ENCODE assay signal across 24 mouse cellular contexts in genomic region chr2:25022678-25023077, GRCm38 (mm10). TPM values are rescaled to one million over a fixed set of nuclear protein-coding genes. Genes with fewer than 3 reads are reported as not detected.
DNase-seq lines count a peak whose midpoint lies in the region; ATAC-seq and TF ChIP-seq lines count a peak whose summit lies in the region.
"Had no signal": no experiment of that assay in that cellular context is flagged by ENCODE, and none has a peak within 500 bp of the region (broad histone marks: within the 10 kb centered on the region; RNA-seq: fewer than 3 reads in every experiment).

No protein-coding gene starts in this region.

- TF ChIP-seq EP300 in lung, postnatal 0 days (IDR thresholded peaks at IDR 0.05) = no peak
- TF ChIP-seq EP300 in MEL (IDR thresholded peaks at IDR 0.05; ENCODE audit: low read depth in 1 of 2, low read length in 2 of 2) = no peak

- no peak overlapping the region for H3K4me2 ChIP-seq in lung, postnatal 0 days (replicated peaks; ENCODE audit: low read depth, low read length)
- H3K4me2 ChIP-seq: hindbrain, embryonic 14.5 days; liver, embryonic 15.5 days; neural tube, embryonic 13.5 days had no signal

- no peak overlapping the region for H3K27ac ChIP-seq in kidney, adult 2 months (ENCODE audit: insufficient read depth, low read depth, low read length)
- H3K27ac ChIP-seq in lung, postnatal 0 days (ENCODE audit: low read length) = no peak overlapping the region
- H3K27ac ChIP-seq in MEL (ENCODE audit: control insufficient read depth, low read depth, low read length) = no peak overlapping the region
- H3K27ac ChIP-seq: heart, embryonic 10.5 days; hindbrain, embryonic 14.5 days; liver, embryonic 15.5 days; midbrain, embryonic 10.5 days; neural tube, embryonic 13.5 days had no signal

- no peak for DNase-seq in kidney, adult 2 months
- DNase-seq in kidney, postnatal 25 days = no peak
- no peak for DNase-seq in lung, postnatal 0 days (ENCODE audit: low spot score)
- DNase-seq in lung, postnatal 25 days (ENCODE audit: low spot score) = no peak
- peak; percentile 56 for DNase-seq in MEL (ENCODE audit: low read depth, low spot score)
- peak; percentile 12 for DNase-seq in splenic B cell, adult 2 months (ENCODE audit: low read depth, low spot score)
- DNase-seq in adrenal gland, adult 2 months = no peak
- DNase-seq in ovary, postnatal 10 days (ENCODE audit: low spot score) = no peak
- DNase-seq: adrenal gland, postnatal 36 days; cerebellum, adult 9-10 months; gastrocnemius, postnatal 25 days; heart, postnatal 10 days; kidney, adult 18-20 months; kidney, postnatal 4 days; lung, postnatal 36 days had no signal

- no peaks in the 10 kb centered on the region for H3K9me3 ChIP-seq in lung, postnatal 0 days (ENCODE audit: low read length)
- H3K9me3 ChIP-seq in MEL (replicated peaks; ENCODE audit: insufficient read depth, low read length) = no peaks in the 10 kb centered on the region
- H3K9me3 ChIP-seq: heart, embryonic 10.5 days; liver, embryonic 15.5 days; midbrain, embryonic 10.5 days; neural tube, embryonic 13.5 days had no signal

- TF ChIP-seq RAD21 in MEL (IDR thresholded peaks at IDR 0.05; ENCODE audit: low read depth, low read length) = peak; percentile 50

- H3K27me3 ChIP-seq in kidney, adult 2 months (replicated peaks; ENCODE audit: control insufficient read depth, insufficient read depth, low read length) = no peaks in the 10 kb centered on the region
- H3K27me3 ChIP-seq in lung, postnatal 0 days (replicated peaks; ENCODE audit: insufficient read depth, low read length) = no peaks in the 10 kb centered on the region
- H3K27me3 ChIP-seq in MEL (ENCODE audit: control insufficient read depth in 1 of 2, insufficient read depth in 2 of 2, low read length in 2 of 2) = no peaks in the 10 kb centered on the region
- no peaks in the 10 kb centered on the region for H3K27me3 ChIP-seq in splenic B cell, adult 2 months (ENCODE audit: control insufficient read depth, insufficient read depth, low read length, poor library complexity, severe bottlenecking)
- H3K27me3 ChIP-seq: liver, embryonic 15.5 days; neural tube, embryonic 13.5 days had no signal

- no peaks in the 10 kb centered on the region for H3K79me2 ChIP-seq in MEL (ENCODE audit: control insufficient read depth, insufficient read depth, low read length, poor library complexity)

- no peaks in the 10 kb centered on the region for H3K36me3 ChIP-seq in kidney, adult 2 months (ENCODE audit: control insufficient read depth, insufficient read depth, low read length)
- H3K36me3 ChIP-seq in lung, postnatal 0 days (ENCODE audit: insufficient read depth, low read length) = peaks cover 4% of the 10 kb centered on the region; the same call in 1 of the 2 replicates
- H3K36me3 ChIP-seq in MEL (ENCODE audit: control insufficient read depth in 1 of 2, insufficient read depth in 2 of 2, low read length in 2 of 2) = no peaks in the 10 kb centered on the region
- H3K36me3 ChIP-seq in splenic B cell, adult 2 months (ENCODE audit: control insufficient read depth, insufficient read depth, low read length, poor library complexity, severe bottlenecking) = peaks cover 8% of the 10 kb centered on the region
- H3K36me3 ChIP-seq: midbrain, embryonic 10.5 days; neural tube, embryonic 13.5 days had no signal

- WGBS in kidney, adult 2 months = 94% methylated on average over 1 of the region's 1 CpGs
- WGBS in lung, postnatal 0 days = 85% methylated on average over 1 of the region's 1 CpGs

- 0 out of 2 replicates have a peak, but pooled peaks have one; percentile 14 for TF ChIP-seq CTCF in kidney, adult 2 months (conservative IDR thresholded peaks at IDR 0.05; ENCODE audit: insufficient read depth, insufficient read length, low read depth, low read length)
- 0 out of 2 replicates have a peak, but pooled peaks have one; percentile 23 for TF ChIP-seq CTCF in lung, postnatal 0 days (IDR thresholded peaks at IDR 0.05)
- peak; percentile 28 to 65 (median 36) for TF ChIP-seq CTCF in MEL (IDR thresholded peaks at IDR 0.05 in 2 of 3, conservative IDR thresholded peaks at IDR 0.05 in 1 of 3; ENCODE audit: control insufficient read depth in 1 of 3, insufficient read depth in 1 of 3, low read depth in 2 of 3, low read length in 3 of 3, poor library complexity in 1 of 3, severe bottlenecking in 1 of 3)

- TF ChIP-seq POLR2A in kidney, adult 2 months (IDR thresholded peaks at IDR 0.05; ENCODE audit: low read depth, low read length) = no peak
- no peak for TF ChIP-seq POLR2A in MEL (IDR thresholded peaks at IDR 0.05; ENCODE audit: control insufficient read depth in 1 of 2, insufficient read depth in 1 of 2, low read depth in 1 of 2, low read length in 2 of 2, poor library complexity in 1 of 2)

- no peak overlapping the region for H3K9ac ChIP-seq in lung, postnatal 0 days (replicated peaks; ENCODE audit: low read depth)
- no peak overlapping the region for H3K9ac ChIP-seq in MEL (ENCODE audit: control insufficient read depth, low read depth, low read length, poor library complexity, severe bottlenecking)
- H3K9ac ChIP-seq: hindbrain, embryonic 14.5 days; liver, embryonic 15.5 days; neural tube, embryonic 13.5 days had no signal

- no peak overlapping the region for H3K4me3 ChIP-seq in kidney, adult 2 months (ENCODE audit: insufficient read depth, low read depth, low read length)
- no peak overlapping the region for H3K4me3 ChIP-seq in lung, postnatal 0 days (ENCODE audit: low read depth, low read length)
- H3K4me3 ChIP-seq in MEL (ENCODE audit: control insufficient read depth in 1 of 2, insufficient read depth in 1 of 2, low read depth in 2 of 2, low read length in 2 of 2) = no peak overlapping the region
- H3K4me3 ChIP-seq: heart, embryonic 10.5 days; liver, embryonic 15.5 days; midbrain, embryonic 10.5 days; neural tube, embryonic 13.5 days had no signal

- ATAC-seq in lung, postnatal 0 days = no peak

- H3K4me1 ChIP-seq in kidney, adult 2 months (ENCODE audit: control insufficient read depth, insufficient read depth, low read length) = no peaks in the 10 kb centered on the region
- H3K4me1 ChIP-seq in lung, postnatal 0 days (ENCODE audit: insufficient read depth, low read depth, low read length) = no peaks in the 10 kb centered on the region
- no peaks in the 10 kb centered on the region for H3K4me1 ChIP-seq in MEL (ENCODE audit: control insufficient read depth in 1 of 2, insufficient read depth in 2 of 2, low read length in 2 of 2)
- H3K4me1 ChIP-seq: heart, embryonic 10.5 days; midbrain, embryonic 10.5 days; neural tube, embryonic 13.5 days had no signal

TF ChIP-seq in MEL, 35 proteins besides CTCF, POLR2A, EP300 and RAD21:
- no peak for TF ChIP-seq UBTF (IDR thresholded peaks at IDR 0.05; ENCODE audit: borderline replicate concordance, insufficient read depth, low read depth, low read length)
- TF ChIP-seq ZC3H11A (IDR thresholded peaks at IDR 0.05; ENCODE audit: low read depth, low read length) = peak; percentile 37
- peak; percentile 67 for TF ChIP-seq SMC3 (IDR thresholded peaks at IDR 0.05; ENCODE audit: low read depth, low read length)
- TF ChIP-seq MYC (IDR thresholded peaks at IDR 0.05; ENCODE audit: low read depth, low read length) = peak; percentile 81
- TF ChIP-seq SIN3A (IDR thresholded peaks at IDR 0.05; ENCODE audit: low read length) = 0 out of 2 replicates have a peak, but pooled peaks have one; percentile 23
- peak; percentile 72 for TF ChIP-seq ZNF384 (IDR thresholded peaks at IDR 0.05; ENCODE audit: low read depth, low read length)

RNA-seq across cellular contexts. Expression of gene Nsmf, which starts 31.5 kb away (rescaled TPM):
- polyA plus RNA-seq in kidney, adult 2 months (2012; rRNA removed) = 77.8 and 110 TPM in 2 replicates
- 49.3 and 50.2 TPM in 2 replicates for polyA plus RNA-seq in lung, postnatal 0 days (2015; fragmentation: Nextera tagmentation; extraction: Ambion mirVana)
- 10.9 and 13.3 TPM in 2 replicates for total RNA-seq in MEL (2012; rRNA removed)
- 10 to 100 TPM in 1 of 2 experiments, not detected in 1; 25.8 TPM for polyA plus RNA-seq in MEL (2012; ENCODE audit: insufficient read depth in 1 of 2, insufficient read length in 2 of 2, low read depth in 1 of 2, low replicate concordance in 2 of 2, missing spikeins in 1 of 2)
- total RNA-seq in adrenal gland, adult 2 months (2021) = 10 to 100 TPM; 32.8 to 52.9 TPM
- polyA plus RNA-seq in adrenal gland, adult 2 months (2012; rRNA removed) = 99.9 and 113 TPM in 2 replicates

RNA-seq across cellular contexts. Expression of gene Pnpla7, which starts 46.8 kb away (rescaled TPM):
- polyA plus RNA-seq in kidney, adult 2 months (2012; rRNA removed) = 22.4 and 24.1 TPM in 2 replicates
- 8.4 and 8.6 TPM in 2 replicates for polyA plus RNA-seq in lung, postnatal 0 days (2015; fragmentation: Nextera tagmentation; extraction: Ambion mirVana)
- 7.1 and 8.8 TPM in 2 replicates for total RNA-seq in MEL (2012; rRNA removed)
- polyA plus RNA-seq in MEL (2012; ENCODE audit: insufficient read depth in 1 of 2, insufficient read length in 2 of 2, low read depth in 1 of 2, low replicate concordance in 2 of 2, missing spikeins in 1 of 2) = 10 to 100 TPM in 1 of 2 experiments, not detected in 1; 11.3 TPM
- 10 to 100 TPM; 44.5 to 53.1 TPM for total RNA-seq in adrenal gland, adult 2 months (2021)
- polyA plus RNA-seq in adrenal gland, adult 2 months (2012; rRNA removed) = 25.4 and 27.2 TPM in 2 replicates

RNA-seq across cellular contexts. Expression of gene Mrpl41, which starts 47.8 kb away (rescaled TPM):
- 55.8 and 66.0 TPM in 2 replicates for polyA plus RNA-seq in kidney, adult 2 months (2012; rRNA removed)
- polyA plus RNA-seq in lung, postnatal 0 days (2015; fragmentation: Nextera tagmentation; extraction: Ambion mirVana) = 90.0 and 98.4 TPM in 2 replicates
- total RNA-seq in MEL (2012; rRNA removed) = 84.8 and 102 TPM in 2 replicates
- 100 to 1,000 TPM in 1 of 2 experiments, not detected in 1; 103 TPM for polyA plus RNA-seq in MEL (2012; ENCODE audit: insufficient read depth in 1 of 2, insufficient read length in 2 of 2, low read depth in 1 of 2, low replicate concordance in 2 of 2, missing spikeins in 1 of 2)
- 100 to 1,000 TPM; 108 to 118 TPM for total RNA-seq in adrenal gland, adult 2 months (2021)
- 34.9 and 39.4 TPM in 2 replicates for polyA plus RNA-seq in adrenal gland, adult 2 months (2012; rRNA removed)

RNA-seq across cellular contexts. Expression of gene Entpd8, which starts 57.4 kb away (rescaled TPM):
- polyA plus RNA-seq in kidney, adult 2 months (2012; rRNA removed) = 23.7 and 29.2 TPM in 2 replicates
- 3.0 and 3.4 TPM in 2 replicates for polyA plus RNA-seq in lung, postnatal 0 days (2015; fragmentation: Nextera tagmentation; extraction: Ambion mirVana)
- total RNA-seq in MEL (2012; rRNA removed) = not detected in 2 replicates
- polyA plus RNA-seq in MEL (2012; ENCODE audit: insufficient read depth in 1 of 2, insufficient read length in 2 of 2, low read depth in 1 of 2, low replicate concordance in 2 of 2, missing spikeins in 1 of 2) = not detected
- total RNA-seq in adrenal gland, adult 2 months (2021) = under 1 TPM in 1 of 2 experiments, not detected in 1; 0.40 TPM
- 0.08 and 0.11 TPM in 2 replicates for polyA plus RNA-seq in adrenal gland, adult 2 months (2012; rRNA removed)
- total RNA-seq: adrenal gland, postnatal 36 days; ES-E14; gastrocnemius, postnatal 25 days; heart, postnatal 10 days; layer of hippocampus, postnatal 14 days; left cerebral cortex, postnatal 36 days had no signal
- polyA plus RNA-seq: cortical plate, adult 2 months; hindbrain, embryonic 14.5 days; midbrain, embryonic 10.5 days; neural tube, embryonic 13.5 days had no signal

Comparison
In these comparisons a context has a peak if more than half of its experiments do, and no peak if none do; other contexts are left out.
1. DNase-seq: peak in MEL (single experiment) and splenic B cell, adult 2 months (single experiment); none in kidney, adult 2 months (single experiment), kidney, postnatal 25 days (0 of 2), lung, postnatal 0 days (single experiment), lung, postnatal 25 days (single experiment), adrenal gland, adult 2 months (single experiment) and ovary, postnatal 10 days (single experiment).
2. Peak in every context shown above with its lines, with median percentiles within 50 percentile points of each other: CTCF ChIP-seq.